Mouse (Mus musculus): ENCODE measurements around the gene Ppm1f. TPM values are rescaled to one million over a fixed set of nuclear protein-coding genes. Genes with fewer than 3 reads are reported as not detected.
A peak's percentile ranks its signal among the peaks of the same experiment; 100 is the strongest.
"Not testable (repeated sequence)": the region's sequence is repeated elsewhere in the genome, so short reads cannot be mapped to it uniquely, and the experiment has no call there.

Ppm1f gene
- 22.1 and 24.5 TPM in 2 replicates for polyA plus RNA-seq (2014; fragmentation: Nextera tagmentation; extraction: Ambion mirVana)

DNA sequence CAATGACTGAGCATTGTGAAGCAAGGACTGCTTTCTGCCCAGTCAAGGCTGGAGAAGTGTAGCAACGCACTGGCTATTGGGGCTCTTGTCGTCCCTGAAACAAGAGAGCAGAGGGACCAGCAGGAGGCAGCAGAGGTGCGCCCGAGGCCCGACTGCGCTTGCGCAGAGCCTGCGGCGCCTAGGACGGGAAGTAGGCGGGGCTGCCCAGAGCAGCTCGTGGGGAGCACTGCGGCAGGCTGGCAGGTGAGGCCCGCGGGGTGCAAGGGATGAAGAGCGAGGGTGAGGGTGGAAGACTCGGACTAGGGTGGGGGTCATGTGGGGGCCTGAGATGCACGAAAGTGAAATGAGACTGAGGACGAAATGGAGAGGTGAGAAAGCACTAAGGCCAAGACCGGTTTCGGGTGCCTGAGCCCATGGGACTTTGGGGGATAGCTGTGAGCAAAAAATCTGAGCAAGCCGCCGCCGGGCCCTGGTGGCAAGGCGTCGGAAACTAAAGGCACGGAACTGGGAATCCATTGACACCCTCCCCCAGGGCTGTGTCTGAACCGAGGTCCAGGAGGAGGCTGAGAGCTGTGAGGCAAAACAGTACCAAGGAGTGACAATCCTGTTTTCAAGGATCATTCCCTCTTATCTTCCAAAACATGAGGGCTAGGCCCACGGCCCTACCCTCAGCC is at the start of gene Ppm1f:
Ppm1f (plus strand) TSS at position 88 of the 674 bp plus-strand sequence.
- H3K9ac ChIP-seq (ENCODE audit: low read length): peak within 1 kb of the TSS; percentile 66
- ATAC-seq (replicated peaks; ENCODE audit: low FRiP score): peak; percentile 95
- H3K36me3 ChIP-seq (ENCODE audit: control insufficient read depth, insufficient read depth, low read length): peaks cover 6% of the 10 kb centered on the region; the same call in 1 of the 2 replicates
- no peaks in the 10 kb centered on the region for H3K9me3 ChIP-seq (ENCODE audit: control insufficient read depth, low read length)
- H3K27ac ChIP-seq (ENCODE audit: low read depth, low read length): 0 out of 2 replicates have a peak within 1 kb of the TSS, but pooled peaks have one; percentile 50
- H3K4me1 ChIP-seq (replicated peaks; ENCODE audit: control insufficient read depth, insufficient read depth, low read length): peaks cover 8% of the 10 kb centered on the region
- 2% methylated on average over 29 of the region's 29 CpGs for WGBS
- peak within 1 kb of the TSS; percentile 75 for H3K4me2 ChIP-seq (ENCODE audit: low read depth, low read length, severe bottlenecking)
- DNase-seq (ENCODE audit: low spot score): peak; percentile 97
- peak within 1 kb of the TSS; percentile 42 for H3K4me3 ChIP-seq (ENCODE audit: low read depth, low read length)
- H3K27me3 ChIP-seq (ENCODE audit: control insufficient read depth, insufficient read depth, low read length): no peaks in the 10 kb centered on the region

DNA sequence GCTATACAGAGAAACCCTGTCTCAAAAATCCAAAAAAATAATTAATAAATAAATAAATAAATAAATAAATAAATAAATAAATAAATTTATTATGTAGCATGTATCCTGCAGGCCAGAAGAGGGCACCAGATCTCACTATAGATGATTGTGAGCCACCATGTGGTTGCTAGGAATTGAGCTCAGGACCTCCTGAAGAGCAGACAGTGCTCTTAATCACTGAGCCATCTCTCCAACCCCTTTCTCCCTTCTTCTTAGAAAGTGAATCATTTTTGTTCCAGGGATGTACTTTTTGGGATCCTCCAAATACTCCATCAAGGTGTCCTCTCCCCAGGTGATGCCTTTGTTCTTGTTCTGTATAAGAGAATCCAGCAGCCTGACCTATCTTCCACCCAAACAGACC is 47.1 kb upstream of the Ppm1f start:
- H3K4me1 ChIP-seq (replicated peaks; ENCODE audit: control insufficient read depth, insufficient read depth, low read length): no peaks in the 10 kb centered on the region
- no peaks in the 10 kb centered on the region for H3K27me3 ChIP-seq (ENCODE audit: control insufficient read depth, insufficient read depth, low read length)
- no peak overlapping the region for H3K9ac ChIP-seq (ENCODE audit: low read length)
- DNase-seq (ENCODE audit: low spot score) (no peak), ATAC-seq (replicated peaks; ENCODE audit: low FRiP score) (no peak)
- no peaks in the 10 kb centered on the region for H3K36me3 ChIP-seq (ENCODE audit: control insufficient read depth, insufficient read depth, low read length)
- no peaks in the 10 kb centered on the region for H3K9me3 ChIP-seq (ENCODE audit: control insufficient read depth, low read length)
- H3K4me3 ChIP-seq (ENCODE audit: low read depth, low read length): no peak overlapping the region
- H3K4me2 ChIP-seq (ENCODE audit: low read depth, low read length, severe bottlenecking): no peak overlapping the region
- no peak overlapping the region for H3K27ac ChIP-seq (ENCODE audit: low read depth, low read length)

DNA sequence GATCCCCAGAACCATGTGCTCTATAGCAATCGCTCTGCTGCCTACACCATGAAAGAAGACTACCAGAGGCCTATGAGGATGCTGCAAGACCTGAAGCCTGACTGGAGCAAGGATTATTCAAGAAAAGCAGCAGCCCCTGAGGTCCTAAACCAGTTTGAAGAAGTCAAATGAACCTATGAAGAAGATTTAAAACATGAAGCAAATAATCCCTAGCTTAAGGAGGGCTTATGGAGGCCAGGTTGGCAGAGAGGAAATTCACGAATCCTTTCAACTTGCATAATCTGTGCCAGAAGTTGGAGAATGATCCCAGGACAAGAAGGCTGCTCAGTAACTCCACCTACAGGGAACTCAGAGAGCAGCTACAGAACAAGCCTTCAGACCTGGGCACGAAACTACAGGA is 43.9 kb upstream of the Ppm1f start:
- Histone ChIP-seq H3K27me3 (ENCODE audit: control insufficient read depth, insufficient read depth, low read length) (no peaks in the 10 kb centered on the region), H3K9me3 (ENCODE audit: control insufficient read depth, low read length) (no peaks in the 10 kb centered on the region), H3K9ac (ENCODE audit: low read length) (no peak overlapping the region), H3K27ac (ENCODE audit: low read depth, low read length) (no peak overlapping the region), H3K4me2 (ENCODE audit: low read depth, low read length, severe bottlenecking) (no peak overlapping the region), H3K4me3 (ENCODE audit: low read depth, low read length) (no peak overlapping the region), H3K36me3 (ENCODE audit: control insufficient read depth, insufficient read depth, low read length) (no peaks in the 10 kb centered on the region), H3K4me1 (replicated peaks; ENCODE audit: control insufficient read depth, insufficient read depth, low read length) (no peaks in the 10 kb centered on the region)
- DNase-seq (ENCODE audit: low spot score) (no peak), ATAC-seq (replicated peaks; ENCODE audit: low FRiP score) (no peak)
- 85% methylated on average over 3 of the region's 3 CpGs for WGBS

DNA sequence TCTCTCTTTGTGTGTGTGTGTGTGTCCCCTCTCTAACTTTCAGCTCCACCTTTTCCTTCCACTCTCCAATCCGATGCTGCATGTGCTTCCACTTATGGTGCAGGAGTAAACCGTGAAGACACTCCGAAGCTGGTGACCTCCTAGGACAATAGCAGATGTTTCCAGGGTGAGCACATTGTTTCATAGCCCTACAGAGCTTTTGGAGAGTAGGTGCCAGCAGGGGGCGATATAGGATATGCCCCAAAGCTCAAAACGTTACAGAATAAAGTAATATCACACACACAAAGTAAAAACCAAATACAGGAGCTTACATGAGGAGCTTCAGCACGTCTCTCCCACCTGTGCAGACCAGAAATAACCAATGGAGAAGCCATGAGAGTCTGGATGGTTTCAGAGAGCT is 41.4 kb upstream of the Ppm1f start:
- Histone ChIP-seq H3K27me3 (ENCODE audit: control insufficient read depth, insufficient read depth, low read length) (no peaks in the 10 kb centered on the region), H3K36me3 (ENCODE audit: control insufficient read depth, insufficient read depth, low read length) (no peaks in the 10 kb centered on the region), H3K4me3 (ENCODE audit: low read depth, low read length) (no peak overlapping the region), H3K9ac (ENCODE audit: low read length) (no peak overlapping the region), H3K4me1 (replicated peaks; ENCODE audit: control insufficient read depth, insufficient read depth, low read length) (no peaks in the 10 kb centered on the region), H3K4me2 (ENCODE audit: low read depth, low read length, severe bottlenecking) (no peak overlapping the region), H3K27ac (ENCODE audit: low read depth, low read length) (no peak overlapping the region), H3K9me3 (ENCODE audit: control insufficient read depth, low read length) (no peaks in the 10 kb centered on the region)
- DNase-seq (ENCODE audit: low spot score) (no peak), ATAC-seq (replicated peaks; ENCODE audit: low FRiP score) (no peak)
- 31% methylated on average over 6 of the region's 6 CpGs for WGBS

DNA sequence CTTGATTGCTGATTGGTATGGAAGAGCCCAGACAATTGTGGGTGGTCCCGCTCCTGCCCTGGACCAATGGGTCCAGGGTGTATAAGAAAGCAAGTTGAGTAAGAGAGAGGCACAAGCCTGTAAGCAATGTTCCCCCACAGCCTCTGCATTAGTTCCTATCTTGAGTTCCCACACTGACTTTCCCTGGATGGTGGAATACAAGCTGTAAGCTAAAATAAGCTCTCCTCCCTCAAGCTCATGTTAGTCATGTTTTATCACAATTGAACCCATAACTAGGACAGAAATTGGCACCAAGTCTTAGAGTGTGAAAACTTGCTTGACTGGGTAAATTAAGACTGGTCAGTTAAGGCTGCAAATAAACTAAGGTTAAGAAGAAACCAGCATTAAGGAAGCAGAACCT is 40.7 kb upstream of the Ppm1f start:
- Histone ChIP-seq H3K36me3 (ENCODE audit: control insufficient read depth, insufficient read depth, low read length) (no peaks in the 10 kb centered on the region), H3K27ac (ENCODE audit: low read depth, low read length) (no peak overlapping the region), H3K4me2 (ENCODE audit: low read depth, low read length, severe bottlenecking) (no peak overlapping the region), H3K9me3 (ENCODE audit: control insufficient read depth, low read length) (no peaks in the 10 kb centered on the region), H3K9ac (ENCODE audit: low read length) (no peak overlapping the region), H3K27me3 (ENCODE audit: control insufficient read depth, insufficient read depth, low read length) (no peaks in the 10 kb centered on the region), H3K4me3 (ENCODE audit: low read depth, low read length) (no peak overlapping the region), H3K4me1 (replicated peaks; ENCODE audit: control insufficient read depth, insufficient read depth, low read length) (no peaks in the 10 kb centered on the region)
- ATAC-seq (replicated peaks; ENCODE audit: low FRiP score) (no peak), DNase-seq (ENCODE audit: low spot score) (no peak)
- 97% methylated on average over 1 of the region's 1 CpGs for WGBS

DNA sequence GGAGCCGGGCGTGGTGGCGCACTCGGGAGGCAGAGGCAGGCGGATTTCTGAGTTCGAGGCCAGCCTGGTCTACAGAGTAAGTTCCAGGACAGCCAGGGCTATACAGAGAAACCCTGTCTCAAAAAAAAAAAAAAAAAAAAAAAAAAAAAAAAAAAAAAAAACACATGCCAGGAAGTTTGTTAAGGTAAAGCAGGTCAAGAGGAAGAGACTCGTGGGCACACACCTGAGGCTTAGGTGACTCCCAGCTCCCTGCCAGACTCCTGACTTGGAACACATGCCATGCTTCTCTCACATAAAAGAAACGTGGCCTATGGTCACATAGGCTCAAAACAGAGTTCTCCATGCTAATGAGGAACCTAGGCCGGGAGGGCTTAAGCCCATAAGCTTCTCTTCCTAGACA is 40.2 kb upstream of the Ppm1f start:
- not testable (repeated sequence) for H3K4me2 ChIP-seq (ENCODE audit: low read depth, low read length, severe bottlenecking); H3K9ac ChIP-seq (ENCODE audit: low read length); H3K4me1 ChIP-seq (replicated peaks; ENCODE audit: control insufficient read depth, insufficient read depth, low read length); ATAC-seq (replicated peaks; ENCODE audit: low FRiP score); H3K9me3 ChIP-seq (ENCODE audit: control insufficient read depth, low read length); H3K27ac ChIP-seq (ENCODE audit: low read depth, low read length); H3K36me3 ChIP-seq (ENCODE audit: control insufficient read depth, insufficient read depth, low read length); H3K27me3 ChIP-seq (ENCODE audit: control insufficient read depth, insufficient read depth, low read length); DNase-seq (ENCODE audit: low spot score); H3K4me3 ChIP-seq (ENCODE audit: low read depth, low read length)
- 84% methylated on average over 9 of the region's 9 CpGs for WGBS

DNA sequence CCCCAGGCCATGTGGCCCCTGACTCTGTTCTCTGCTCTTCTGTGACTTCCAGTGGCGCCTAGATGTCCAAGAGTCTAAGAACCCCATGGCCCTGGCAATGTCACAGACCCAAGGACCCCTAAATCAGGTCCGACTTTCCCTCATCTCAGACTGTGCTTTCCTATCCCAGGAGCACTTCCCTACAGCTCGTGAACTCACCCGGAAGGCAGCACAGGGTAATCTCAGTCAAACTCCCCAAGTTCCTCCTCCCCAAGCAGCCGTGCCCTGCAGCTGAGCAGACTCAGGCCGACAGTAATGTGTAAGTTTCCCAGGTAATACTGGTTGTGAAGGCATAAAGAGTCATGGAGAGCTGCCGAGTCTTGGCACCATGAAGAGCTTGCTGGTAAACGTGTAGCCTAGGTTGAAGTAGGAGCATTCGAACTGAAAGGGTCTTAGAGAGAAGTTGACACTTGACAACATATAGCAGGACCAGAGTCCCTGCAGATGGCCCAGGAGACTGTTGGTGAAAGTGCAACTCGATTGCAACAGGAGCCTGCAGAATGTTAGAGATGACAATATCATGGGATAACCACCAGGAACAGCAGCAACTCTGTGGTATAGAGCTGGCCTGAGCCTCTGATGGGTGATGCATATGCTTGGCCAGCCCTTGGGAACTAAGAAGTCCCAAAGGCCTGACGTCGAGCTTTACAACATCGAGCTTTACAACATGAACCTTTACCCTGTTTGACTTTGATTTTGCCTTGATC is 39.4 kb upstream of the Ppm1f start:
- H3K4me2 ChIP-seq (ENCODE audit: low read depth, low read length, severe bottlenecking): no peak overlapping the region
- WGBS: 77% methylated on average over 13 of the region's 13 CpGs

DNA sequence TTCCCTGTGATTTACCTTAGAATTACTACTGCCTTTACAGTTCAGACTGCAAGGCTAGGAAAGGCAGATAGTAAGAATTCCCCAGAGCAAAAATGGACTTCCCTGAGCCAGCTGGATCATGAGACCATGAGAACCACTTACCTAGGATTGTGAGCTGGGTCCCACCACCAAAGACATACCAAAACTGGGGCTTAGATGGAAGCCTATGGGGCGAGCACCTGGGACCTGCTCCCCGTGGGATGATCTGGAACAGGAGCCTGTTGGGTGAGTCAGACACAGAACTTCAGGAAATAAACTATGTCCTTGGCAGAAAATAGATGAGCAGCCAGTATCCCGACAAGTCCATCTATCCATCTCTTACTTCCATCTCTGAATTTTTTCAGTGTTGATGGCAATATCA is 34.0 kb upstream of the Ppm1f start:
- H3K36me3 ChIP-seq (ENCODE audit: control insufficient read depth, insufficient read depth, low read length): no peaks in the 10 kb centered on the region
- WGBS: 77% methylated on average over 3 of the region's 3 CpGs

More for the DNA sequence above, 39.4 kb upstream of the Ppm1f start:
- H3K9me3 ChIP-seq (ENCODE audit: control insufficient read depth, low read length): no peaks in the 10 kb centered on the region
- no peaks in the 10 kb centered on the region for H3K27me3 ChIP-seq (ENCODE audit: control insufficient read depth, insufficient read depth, low read length)
- H3K4me1 ChIP-seq (replicated peaks; ENCODE audit: control insufficient read depth, insufficient read depth, low read length): no peaks in the 10 kb centered on the region
- H3K36me3 ChIP-seq (ENCODE audit: control insufficient read depth, insufficient read depth, low read length): no peaks in the 10 kb centered on the region
- no peak overlapping the region for H3K27ac ChIP-seq (ENCODE audit: low read depth, low read length)
- no peak overlapping the region for H3K4me3 ChIP-seq (ENCODE audit: low read depth, low read length)
- no peak overlapping the region for H3K9ac ChIP-seq (ENCODE audit: low read length)
- ATAC-seq (replicated peaks; ENCODE audit: low FRiP score): no peak
- DNase-seq (ENCODE audit: low spot score): no peak

More for the DNA sequence above, 34.0 kb upstream of the Ppm1f start:
- Histone ChIP-seq H3K27me3 (ENCODE audit: control insufficient read depth, insufficient read depth, low read length) (no peaks in the 10 kb centered on the region), H3K9ac (ENCODE audit: low read length) (no peak overlapping the region), H3K9me3 (ENCODE audit: control insufficient read depth, low read length) (no peaks in the 10 kb centered on the region), H3K4me1 (replicated peaks; ENCODE audit: control insufficient read depth, insufficient read depth, low read length) (no peaks in the 10 kb centered on the region), H3K27ac (ENCODE audit: low read depth, low read length) (no peak overlapping the region), H3K4me2 (ENCODE audit: low read depth, low read length, severe bottlenecking) (no peak overlapping the region), H3K4me3 (ENCODE audit: low read depth, low read length) (no peak overlapping the region)
- ATAC-seq (replicated peaks; ENCODE audit: low FRiP score): no peak
- DNase-seq (ENCODE audit: low spot score): peak; percentile 28
